Mouse (Mus musculus): ENCODE results near the gene Rab1a. TPM values are rescaled to one million over a fixed set of nuclear protein-coding genes. Genes with fewer than 3 reads are reported as not detected.

Rab1a gene
- polyA plus RNA-seq, 1 experiment, result 75.9 TPM

GRCm38 (mm10) chr11:20247146-20247855, 46.1 kb downstream of the Rab1a start:
- H3K4me1 ChIP-seq (ENCODE audit: control insufficient read depth, insufficient read depth, low read length), result peaks cover 3% of the 10 kb centered on the region
- 55% methylated on average over 8 of the region's 8 CpGs for WGBS
- H3K4me3 ChIP-seq (replicated peaks; ENCODE audit: control insufficient read depth, low read depth, low read length), result no peak overlapping the region
- TF ChIP-seq CTCF (IDR thresholded peaks at IDR 0.05; ENCODE audit: control insufficient read depth, insufficient read depth, low read length) (no peak), POLR2A (IDR thresholded peaks at IDR 0.05; ENCODE audit: borderline replicate concordance, control insufficient read depth, low read depth, low read length) (no peak)
- no peak overlapping the region for H3K27ac ChIP-seq (ENCODE audit: control insufficient read depth, insufficient read depth, low read depth, low read length, poor library complexity)

DNA sequence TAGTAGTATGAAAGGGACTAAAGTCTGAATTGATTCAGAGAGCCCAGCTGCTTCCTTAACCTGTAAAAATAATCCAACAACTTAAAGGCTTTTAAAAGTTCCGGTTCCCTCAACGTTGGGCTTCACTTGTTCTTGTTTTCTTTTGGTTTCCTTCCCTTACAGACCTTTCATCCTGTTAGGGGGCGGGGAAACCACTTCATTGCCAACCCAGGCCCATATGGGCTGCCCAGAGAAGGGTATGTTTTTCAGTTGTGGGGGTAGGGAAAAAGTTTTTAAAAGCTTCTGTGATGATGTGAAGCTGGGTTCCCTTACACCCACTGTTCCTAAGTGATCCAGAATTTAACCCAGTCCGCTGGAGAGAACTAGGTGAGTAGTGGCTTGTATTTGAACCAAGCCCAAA, 47.0 kb downstream of the Rab1a start:
- TF ChIP-seq POLR2A (IDR thresholded peaks at IDR 0.05; ENCODE audit: borderline replicate concordance, control insufficient read depth, low read depth, low read length) (no peak), CTCF (IDR thresholded peaks at IDR 0.05; ENCODE audit: control insufficient read depth, insufficient read depth, low read length) (no peak)
- 1% methylated on average over 4 of the region's 4 CpGs for WGBS
- Histone ChIP-seq H3K4me3 (replicated peaks; ENCODE audit: control insufficient read depth, low read depth, low read length) (peak overlapping the region; percentile 6), H3K4me1 (ENCODE audit: control insufficient read depth, insufficient read depth, low read length) (peaks cover 2% of the 10 kb centered on the region), H3K27ac (ENCODE audit: control insufficient read depth, insufficient read depth, low read depth, low read length, poor library complexity) (no peak overlapping the region)

DNA sequence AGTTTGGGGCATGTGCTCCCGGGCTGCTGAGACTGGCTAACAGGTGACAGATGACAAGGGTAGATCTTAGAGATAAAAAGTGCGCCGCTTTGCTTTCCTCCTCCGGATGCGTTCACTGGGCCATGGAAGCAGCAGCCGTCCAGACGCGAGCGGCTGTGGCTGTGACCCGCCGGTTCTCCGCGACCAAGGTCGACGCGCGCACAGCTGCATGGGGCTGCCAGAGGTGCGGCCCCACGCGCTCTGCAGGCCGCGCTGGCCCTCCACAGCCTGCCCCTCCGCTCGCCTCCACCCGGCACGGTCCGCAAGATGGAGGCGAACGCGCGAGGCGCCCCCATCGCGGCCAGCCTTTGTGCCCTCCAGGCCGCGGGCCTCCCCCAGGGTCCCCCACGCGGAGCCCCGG, 47.6 kb downstream of the Rab1a start:
- peak overlapping the region; percentile 61 for H3K27ac ChIP-seq (ENCODE audit: control insufficient read depth, insufficient read depth, low read depth, low read length, poor library complexity)
- peak overlapping the region; percentile 74 for H3K4me3 ChIP-seq (replicated peaks; ENCODE audit: control insufficient read depth, low read depth, low read length)
- no peak for TF ChIP-seq CTCF (IDR thresholded peaks at IDR 0.05; ENCODE audit: control insufficient read depth, insufficient read depth, low read length)
- TF ChIP-seq POLR2A (IDR thresholded peaks at IDR 0.05; ENCODE audit: borderline replicate concordance, control insufficient read depth, low read depth, low read length), result no peak
- WGBS, result 0% methylated on average over 39 of the region's 39 CpGs
- peaks cover 2% of the 10 kb centered on the region for H3K4me1 ChIP-seq (ENCODE audit: control insufficient read depth, insufficient read depth, low read length)

- H3K27ac ChIP-seq (ENCODE audit: control insufficient read depth, insufficient read depth, low read depth, low read length, poor library complexity), result peak within 1 kb of the TSS; percentile 61
- WGBS, result under 1% methylated on average over 59 of the region's 59 CpGs
- peak within 1 kb of the TSS; percentile 94 for H3K4me3 ChIP-seq (replicated peaks; ENCODE audit: control insufficient read depth, low read depth, low read length)
- peak; percentile 49; the same call in 1 of the 2 replicates for TF ChIP-seq POLR2A (IDR thresholded peaks at IDR 0.05; ENCODE audit: borderline replicate concordance, control insufficient read depth, low read depth, low read length)
- TF ChIP-seq CTCF (IDR thresholded peaks at IDR 0.05; ENCODE audit: control insufficient read depth, insufficient read depth, low read length), result no peak
- peaks cover 2% of the 10 kb centered on the region for H3K4me1 ChIP-seq (ENCODE audit: control insufficient read depth, insufficient read depth, low read length)
Measured at GRCm38 (mm10) chr11:20249296-20250110, 48.3 kb downstream of the Rab1a start, which contains the start of gene Cep68. Gene Cep68 (minus strand): TSS chr11:20249429.

DNA sequence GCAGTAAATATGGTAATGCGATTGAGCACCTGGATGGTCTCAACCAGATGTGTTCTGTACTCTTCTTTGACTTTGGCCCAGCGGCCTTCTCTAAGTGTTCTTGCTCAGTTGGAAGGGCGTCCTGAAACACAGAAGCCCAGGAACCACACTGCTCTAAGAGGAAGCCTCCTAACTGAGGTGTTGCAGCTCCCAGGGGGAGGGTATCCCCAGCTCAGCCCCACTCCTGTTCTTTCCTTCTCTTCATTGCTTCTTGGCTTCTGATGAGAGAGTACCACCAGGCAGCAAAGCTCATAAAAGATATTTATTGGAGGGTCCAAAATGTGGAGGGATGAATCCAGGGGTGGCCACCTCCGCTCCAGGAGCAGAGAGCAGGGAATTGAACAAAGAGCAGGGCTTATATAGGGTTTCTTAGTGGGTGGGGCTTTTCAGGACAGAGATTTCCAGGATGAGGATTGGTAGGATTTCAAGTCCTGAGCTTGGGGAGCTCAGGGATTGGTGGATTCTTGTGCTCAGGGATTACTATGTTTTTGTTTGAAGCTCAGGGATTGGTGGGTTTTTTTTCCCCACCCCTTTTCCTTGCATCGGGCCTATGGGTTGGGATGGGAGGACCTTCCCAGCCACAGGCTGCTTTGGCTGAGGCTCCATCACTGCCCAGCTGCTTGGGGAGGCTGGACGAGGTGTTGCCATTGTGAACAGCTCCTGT, 49.4 kb downstream of the Rab1a start:
- no peak overlapping the region for H3K4me3 ChIP-seq (replicated peaks; ENCODE audit: control insufficient read depth, low read depth, low read length)
- peaks cover 2% of the 10 kb centered on the region for H3K4me1 ChIP-seq (ENCODE audit: control insufficient read depth, insufficient read depth, low read length)
- 68% methylated on average over 6 of the region's 6 CpGs for WGBS
- TF ChIP-seq CTCF (IDR thresholded peaks at IDR 0.05; ENCODE audit: control insufficient read depth, insufficient read depth, low read length) (no peak), POLR2A (IDR thresholded peaks at IDR 0.05; ENCODE audit: borderline replicate concordance, control insufficient read depth, low read depth, low read length) (no peak)
- no peak overlapping the region for H3K27ac ChIP-seq (ENCODE audit: control insufficient read depth, insufficient read depth, low read depth, low read length, poor library complexity)

DNA sequence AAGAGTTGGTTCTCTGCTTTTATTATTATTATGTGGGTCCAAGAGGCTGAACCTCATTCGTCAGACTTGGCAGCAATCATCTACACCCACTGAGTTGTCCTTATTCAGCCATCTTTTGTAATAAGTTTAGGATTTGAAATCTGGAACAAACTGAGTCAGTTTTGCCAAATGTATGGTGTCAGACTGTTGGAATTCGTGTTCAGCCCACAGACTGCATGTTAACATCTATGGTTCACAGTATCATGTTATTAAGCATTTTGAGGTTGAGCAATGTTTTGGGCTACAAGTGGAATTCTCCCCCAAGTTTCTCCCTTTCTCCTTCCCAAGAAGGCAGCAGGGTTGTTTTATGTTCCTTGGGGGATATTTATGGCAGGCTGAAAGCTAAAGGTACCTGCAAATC, 51.9 kb downstream of the Rab1a start:
- 79% methylated on average over 2 of the region's 2 CpGs for WGBS
- no peak overlapping the region for H3K27ac ChIP-seq (ENCODE audit: control insufficient read depth, insufficient read depth, low read depth, low read length, poor library complexity)
- H3K4me3 ChIP-seq (replicated peaks; ENCODE audit: control insufficient read depth, low read depth, low read length), result no peak overlapping the region
- TF ChIP-seq CTCF (IDR thresholded peaks at IDR 0.05; ENCODE audit: control insufficient read depth, insufficient read depth, low read length), result no peak
- no peak for TF ChIP-seq POLR2A (IDR thresholded peaks at IDR 0.05; ENCODE audit: borderline replicate concordance, control insufficient read depth, low read depth, low read length)
- H3K4me1 ChIP-seq (ENCODE audit: control insufficient read depth, insufficient read depth, low read length), result peaks cover 2% of the 10 kb centered on the region

- no peak for TF ChIP-seq POLR2A (IDR thresholded peaks at IDR 0.05; ENCODE audit: borderline replicate concordance, control insufficient read depth, low read depth, low read length)
- no peak for TF ChIP-seq CTCF (IDR thresholded peaks at IDR 0.05; ENCODE audit: control insufficient read depth, insufficient read depth, low read length)
- Histone ChIP-seq H3K4me1 (ENCODE audit: control insufficient read depth, insufficient read depth, low read length) (peaks cover 2% of the 10 kb centered on the region), H3K27ac (ENCODE audit: control insufficient read depth, insufficient read depth, low read depth, low read length, poor library complexity) (no peak overlapping the region), H3K4me3 (replicated peaks; ENCODE audit: control insufficient read depth, low read depth, low read length) (no peak overlapping the region)
- 83% methylated on average over 4 of the region's 4 CpGs for WGBS
Measured at GRCm38 (mm10) chr11:20254791-20255190, 53.6 kb downstream of the Rab1a start.
